Mouse (Mus musculus) E14TG2a.4 (cell line): ENCODE measurements around the gene Orm3.

Experiments
- CTCF ChIP-seq: conservative IDR thresholded peaks from 2 replicates; pipeline ENCODE4 v1.5.1; 2014; ENCODE audit warnings: low read length
- NANOG ChIP-seq: IDR thresholded peaks from 2 replicates; pipeline ENCODE4 v1.6.1; 2014; ENCODE audit warnings: borderline replicate concordance, low read length, mixed read lengths
- POU5F1 ChIP-seq: IDR thresholded peaks from 2 replicates; pipeline ENCODE4 v1.6.1; 2014; ENCODE audit warnings: low read length, borderline replicate concordance

- TF ChIP-seq POU5F1, result no peak
- no peak for TF ChIP-seq CTCF
- TF ChIP-seq NANOG, result no peak
Measured at GRCm38 (mm10) chr4:63342491-63342890, 13.5 kb upstream of the Orm3 start.
